Mouse (Mus musculus) limb, embryonic 14.5 days (tissue): ENCODE measurements around the gene Socs2. TPM values are rescaled to one million over a fixed set of nuclear protein-coding genes. Genes with fewer than 3 reads are reported as not detected.

Experiments used
- ATAC-seq: fragments of 200-750 bp; cut with Nextera tagmentation; 2 replicates; pipeline ENCODE4 v1.8.0; 2017; ENCODE audit warnings: low read depth, moderate number of reproducible peaks, moderate TSS enrichment; ENCODE audit not compliant: low FRiP score
- DNase-seq: peaks from one replicate; pipeline ENCODE4 v3.0.0-alpha.2; 2015; ENCODE audit warnings: low spot score
- H3K27ac ChIP-seq: fragments of 300-500 bp; sonication (generic); replicated peaks from 2 replicates; pipeline ENCODE4 v1.5.1; 2014; ENCODE audit warnings: low read depth, mild to moderate bottlenecking, low read length, moderate library complexity, mixed read lengths
- H3K27me3 ChIP-seq: fragments of 300-500 bp; sonication (generic); 2 replicates; pipeline ENCODE4 v1.6.1; 2014; ENCODE audit warnings: low read length, mixed read lengths; ENCODE audit not compliant: control insufficient read depth, insufficient read depth
- H3K36me3 ChIP-seq: fragments of 300-500 bp; sonication (generic); 2 replicates; pipeline ENCODE4 v1.6.1; 2014; ENCODE audit warnings: mild to moderate bottlenecking, low read length, moderate library complexity, mixed read lengths; ENCODE audit not compliant: control insufficient read depth, insufficient read depth
- H3K4me1 ChIP-seq: fragments of 300-500 bp; sonication (generic); 2 replicates; pipeline ENCODE4 v1.6.1; 2014; ENCODE audit warnings: antibody characterized with exemption, low read length, mixed read lengths; ENCODE audit not compliant: control insufficient read depth, insufficient read depth
- H3K4me2 ChIP-seq: fragments of 300-500 bp; sonication (generic); replicated peaks from 2 replicates; pipeline ENCODE4 v1.6.1; 2014; ENCODE audit warnings: low read depth, mild to moderate bottlenecking, low read length, moderate library complexity; ENCODE audit not compliant: severe bottlenecking
- H3K4me3 ChIP-seq: fragments of 300-500 bp; sonication (generic); replicated peaks from 2 replicates; pipeline ENCODE4 v1.5.1; 2014; ENCODE audit warnings: low read length
- H3K9ac ChIP-seq: fragments of 300-500 bp; sonication (generic); 2 replicates; pipeline ENCODE4 v1.6.1; 2014; ENCODE audit warnings: mild to moderate bottlenecking, low read depth, low read length, moderate library complexity; ENCODE audit not compliant: severe bottlenecking
- H3K9me3 ChIP-seq: fragments of 300-500 bp; sonication (generic); 2 replicates; pipeline ENCODE4 v1.6.1; 2016; ENCODE audit warnings: low read length; ENCODE audit not compliant: control insufficient read depth
- POLR2A ChIP-seq: fragments of 200-500 bp; IDR thresholded peaks from 2 replicates; pipeline ENCODE4 v1.8.0; 2012; ENCODE audit warnings: inconsistent platforms, mild to moderate bottlenecking, moderate library complexity, borderline replicate concordance; ENCODE audit not compliant: insufficient read depth, insufficient read length; ENCODE audit errors: extremely low read depth
- WGBS: fragments of 180-500 bp; shearing (Covaris S2); extraction: QIAGEN DNeasy Blood & Tissue Kit; methylation state at CpG from one replicate; pipeline ENCODE4 v1.1.7; 2014; 5-methylcytosine and 5-hydroxymethylcytosine counted together
- polyA plus RNA-seq, 2 experiments: library from polyadenylated mRNA; depleted of rRNA in 1 of 2; stranded (reverse) in 1 of 2; unstranded in 1 of 2; fragments of >200 nt; fragmentation: Nextera tagmentation in 1 of 2; extraction: Ambion mirVana in 1 of 2; gene quantifications; 2 replicates each; pipeline versions ENCODE4 v1.2.1 to v1.2.3; 2012 to 2014

Gene Socs2
- polyA plus RNA-seq, 2 experiments = 23.2 to 54.0 TPM

DNA sequence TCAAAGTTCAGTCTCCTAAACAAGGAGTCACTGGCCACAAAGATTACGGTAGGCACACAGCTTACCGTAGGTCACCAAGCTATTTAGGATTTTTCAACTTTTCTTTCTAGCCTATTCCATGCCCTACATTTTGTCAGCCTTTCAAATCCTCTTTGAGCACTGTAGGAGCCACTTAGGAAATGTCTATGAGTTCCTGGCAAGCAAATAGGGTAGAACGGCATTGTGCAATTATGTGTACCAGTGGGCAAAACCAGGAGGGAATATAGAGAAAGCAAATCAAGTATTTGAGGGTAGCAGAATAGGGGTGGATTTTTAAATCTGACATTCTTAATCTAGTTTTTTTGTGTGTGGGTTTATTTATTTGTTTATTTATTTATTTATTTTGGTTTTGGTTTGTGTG, 2.7 kb upstream of the Socs2 start:
- Histone ChIP-seq H3K9me3 (no peaks in the 10 kb centered on the region), H3K4me1 (peaks cover 8% of the 10 kb centered on the region; the same call in 1 of the 2 replicates), H3K27ac (no peak overlapping the region), H3K4me2 (no peak overlapping the region), H3K9ac (no peak overlapping the region), H3K27me3 (no peaks in the 10 kb centered on the region), H3K36me3 (no peaks in the 10 kb centered on the region), H3K4me3 (no peak overlapping the region)
- no peak for TF ChIP-seq POLR2A
- ATAC-seq = no peak
- no peak for DNase-seq
- 91% methylated on average over 3 of the region's 3 CpGs for WGBS

DNA sequence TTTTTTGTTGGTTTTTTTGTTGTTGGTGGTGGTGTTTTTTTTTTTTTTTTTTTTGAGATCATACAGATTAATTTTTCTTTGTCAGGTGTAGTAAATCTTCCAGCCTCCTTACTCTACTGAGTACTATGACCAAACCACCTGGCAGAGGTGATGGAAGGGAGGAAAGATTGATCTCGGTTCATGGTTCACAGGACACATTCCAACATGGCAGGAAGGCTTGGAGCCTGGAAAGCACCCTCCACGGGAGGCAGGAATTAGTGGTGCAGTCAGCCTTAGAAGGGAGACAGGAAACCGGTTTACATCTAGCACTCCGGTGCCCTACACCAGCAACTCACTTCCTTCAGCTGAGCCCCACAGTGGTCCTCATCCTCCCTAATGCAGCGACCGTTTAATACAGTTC, 1.7 kb upstream of the Socs2 start:
- Histone ChIP-seq H3K9me3 (no peaks in the 10 kb centered on the region), H3K4me1 (peaks cover 8% of the 10 kb centered on the region; the same call in 1 of the 2 replicates), H3K9ac (no peak overlapping the region), H3K36me3 (no peaks in the 10 kb centered on the region), H3K4me3 (no peak overlapping the region), H3K27ac (no peak overlapping the region), H3K4me2 (no peak overlapping the region), H3K27me3 (0 out of 2 replicates have a peak, but pooled peaks cover 3% of the 10 kb centered on the region)
- WGBS = 59% methylated on average over 6 of the region's 6 CpGs
- ATAC-seq = no peak
- TF ChIP-seq POLR2A = no peak
- DNase-seq = no peak

DNA sequence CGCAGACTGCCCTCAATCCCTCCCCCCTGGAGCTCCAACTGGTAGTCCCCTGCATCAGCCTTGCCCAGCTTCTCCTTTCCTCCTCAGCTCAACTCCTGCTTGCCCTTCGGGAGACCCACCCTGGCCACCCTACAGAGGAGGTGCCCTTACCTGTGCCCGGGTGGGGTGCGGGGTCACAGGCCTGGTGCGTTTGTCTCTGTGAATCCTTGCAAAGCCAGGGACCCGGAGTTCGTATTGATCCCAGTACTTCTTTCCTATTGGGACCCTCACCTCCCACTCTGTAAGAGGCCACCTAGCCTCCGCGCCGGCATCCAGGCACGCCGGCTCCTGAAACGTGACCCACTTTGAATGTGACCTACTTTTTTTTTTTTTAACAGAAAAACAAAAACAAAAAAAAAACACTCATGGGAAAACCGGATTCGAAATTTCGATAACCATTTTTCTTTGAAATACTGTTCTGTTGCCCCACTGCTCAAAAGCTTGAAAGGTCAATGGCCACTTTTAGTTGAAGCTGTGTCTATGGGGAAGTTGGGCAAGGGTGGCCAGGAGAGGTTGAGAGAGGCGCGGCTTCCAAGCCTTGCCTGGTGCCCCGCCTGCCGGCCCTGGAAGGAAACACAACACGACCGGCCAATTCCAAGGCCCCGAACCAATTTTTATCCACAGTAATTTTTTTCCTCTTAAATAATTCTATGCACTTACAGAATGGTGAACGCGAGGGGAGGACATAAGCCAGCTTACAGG, 686 bp upstream of the Socs2 start:
- H3K27ac ChIP-seq = peak overlapping the region; percentile 85; the same call in 1 of the 2 replicates
- 0 out of 2 replicates have a peak, but pooled peaks cover 3% of the 10 kb centered on the region for H3K27me3 ChIP-seq
- DNase-seq (peak; percentile 72), ATAC-seq (peak; percentile 4; the same call in 1 of the 2 replicates)
- peak overlapping the region; percentile 81 for H3K4me3 ChIP-seq
- peak overlapping the region; percentile 98 for H3K4me2 ChIP-seq
- H3K4me1 ChIP-seq = peaks cover 8% of the 10 kb centered on the region; the same call in 1 of the 2 replicates
- no peaks in the 10 kb centered on the region for H3K9me3 ChIP-seq
- H3K36me3 ChIP-seq = no peaks in the 10 kb centered on the region
- TF ChIP-seq POLR2A = no peak
- peak overlapping the region; percentile 36; the same call in 1 of the 2 replicates for H3K9ac ChIP-seq
- under 1% methylated on average over 25 of the region's 25 CpGs for WGBS

DNA sequence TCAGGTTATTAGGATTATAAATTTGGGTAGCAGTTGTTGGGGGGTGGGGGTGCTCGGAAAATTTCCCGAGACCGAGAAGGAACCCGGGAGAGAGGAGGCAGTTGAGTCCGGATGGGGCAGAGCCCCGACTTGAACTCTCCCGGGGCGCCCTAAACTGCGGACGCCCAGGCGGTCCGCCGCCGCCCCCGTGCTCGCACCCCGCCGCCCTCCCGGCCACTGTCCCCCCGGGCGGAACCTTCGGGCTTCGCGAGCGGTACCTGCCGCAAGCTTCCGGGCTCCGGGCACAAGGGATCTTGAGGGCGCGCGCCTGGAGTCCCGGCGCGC, 657 bp downstream of the Socs2 start:
- Histone ChIP-seq H3K9me3 (no peaks in the 10 kb centered on the region), H3K27me3 (0 out of 2 replicates have a peak, but pooled peaks cover 3% of the 10 kb centered on the region), H3K27ac (peak overlapping the region; percentile 85), H3K9ac (peak overlapping the region; percentile 71), H3K36me3 (no peaks in the 10 kb centered on the region), H3K4me1 (peaks cover 8% of the 10 kb centered on the region; the same call in 1 of the 2 replicates), H3K4me2 (peak overlapping the region; percentile 98), H3K4me3 (peak overlapping the region; percentile 81)
- ATAC-seq (peak; percentile 16), DNase-seq (no peak)
- under 1% methylated on average over 27 of the region's 34 CpGs for WGBS
- TF ChIP-seq POLR2A = no peak

DNA sequence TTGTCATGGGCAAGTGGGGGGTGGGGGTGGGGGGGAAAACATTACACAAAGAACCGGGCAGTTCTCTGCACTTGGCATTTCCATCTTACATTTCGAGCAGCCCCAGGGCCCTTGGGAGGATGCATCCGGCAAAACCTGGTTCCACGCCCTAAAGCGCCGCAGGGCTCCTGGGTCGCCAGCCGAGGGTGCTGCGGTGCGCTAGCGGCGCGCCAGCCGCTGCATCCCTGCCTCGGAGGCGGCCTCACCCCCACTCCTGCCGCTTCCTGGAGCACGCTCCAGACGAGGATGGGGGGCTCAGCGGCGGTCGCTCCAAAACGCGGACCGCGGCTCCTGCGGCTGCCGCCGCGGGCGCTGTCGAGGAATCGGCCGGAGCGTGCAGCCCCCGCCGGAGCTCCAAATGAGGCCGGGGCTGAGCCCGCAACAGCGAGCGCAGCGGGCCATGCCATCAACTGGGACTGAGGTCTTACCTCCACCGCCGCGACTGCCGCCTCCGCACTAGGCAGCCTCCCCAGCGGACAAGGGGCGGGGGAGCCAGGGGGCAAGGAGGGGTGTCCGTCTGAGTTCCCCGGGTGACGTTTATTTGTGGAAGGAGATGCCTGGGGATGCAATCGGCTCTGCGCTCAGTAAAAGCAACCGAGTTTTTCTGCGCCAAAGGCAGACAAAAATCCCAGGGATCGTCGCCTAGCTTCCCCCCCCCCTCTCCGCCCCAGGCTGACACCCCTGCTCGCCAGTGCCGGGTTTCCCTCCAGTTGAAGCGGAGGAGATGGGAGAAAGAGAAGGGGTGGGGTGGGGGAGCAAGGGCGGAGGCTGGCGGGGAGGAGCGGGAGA, 1.2 kb downstream of the Socs2 start:
- under 1% methylated on average over 53 of the region's 65 CpGs for WGBS
- Histone ChIP-seq H3K27me3 (0 out of 2 replicates have a peak, but pooled peaks cover 3% of the 10 kb centered on the region), H3K36me3 (peaks cover 3% of the 10 kb centered on the region; the same call in 1 of the 2 replicates), H3K4me3 (peak overlapping the region; percentile 81), H3K9ac (peak overlapping the region; percentile 71), H3K27ac (peak overlapping the region; percentile 85), H3K4me2 (peak overlapping the region; percentile 98), H3K4me1 (peaks cover 8% of the 10 kb centered on the region; the same call in 1 of the 2 replicates), H3K9me3 (no peaks in the 10 kb centered on the region)
- DNase-seq = peak; percentile 24
- peak; percentile 10; the same call in 1 of the 2 replicates for ATAC-seq
- TF ChIP-seq POLR2A = no peak
